Mouse (Mus musculus) lung, postnatal 25 days (tissue): ENCODE data around the gene Myzap.

Experiments used
- DNase-seq: peaks from one replicate; pipeline ENCODE4 v3.0.0; 2022; ENCODE audit warnings: low spot score

Gene Myzap

DNA sequence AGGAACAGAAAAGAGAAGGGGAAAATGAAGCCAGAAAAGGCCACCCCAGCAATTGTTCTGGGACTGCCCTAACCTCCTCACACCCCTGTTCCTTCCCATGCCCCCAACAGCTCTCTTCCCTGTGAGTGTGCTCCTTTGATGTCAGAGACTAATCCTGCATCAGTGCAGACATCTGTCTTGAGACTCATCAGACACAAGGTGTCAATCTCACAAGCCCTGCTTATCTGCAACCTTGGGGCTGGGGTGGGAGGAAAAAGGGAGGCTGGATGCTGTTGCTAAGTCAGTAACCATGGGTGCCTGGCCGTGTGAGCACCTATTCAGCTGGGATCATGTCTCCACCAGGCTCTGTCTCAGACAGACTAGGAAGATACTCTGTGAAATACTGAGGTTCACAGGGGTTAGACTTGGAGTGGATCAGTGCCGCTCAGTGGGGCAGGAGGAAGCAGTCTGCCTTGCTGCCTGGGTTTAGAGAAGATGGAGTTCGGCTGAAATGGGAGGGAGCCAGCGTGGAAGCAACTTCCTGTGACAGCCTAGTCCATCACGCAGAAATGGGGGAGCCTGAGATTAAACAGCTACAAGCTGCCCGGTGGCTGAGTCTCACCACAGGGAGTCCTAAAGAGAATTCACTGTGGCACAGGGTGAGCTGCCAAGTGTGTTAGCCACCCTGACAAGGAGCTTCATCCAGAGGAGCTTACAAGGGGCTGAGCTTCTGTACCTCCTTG, 12.9 kb upstream of the Myzap start:
- peak; percentile 25 for DNase-seq

DNA sequence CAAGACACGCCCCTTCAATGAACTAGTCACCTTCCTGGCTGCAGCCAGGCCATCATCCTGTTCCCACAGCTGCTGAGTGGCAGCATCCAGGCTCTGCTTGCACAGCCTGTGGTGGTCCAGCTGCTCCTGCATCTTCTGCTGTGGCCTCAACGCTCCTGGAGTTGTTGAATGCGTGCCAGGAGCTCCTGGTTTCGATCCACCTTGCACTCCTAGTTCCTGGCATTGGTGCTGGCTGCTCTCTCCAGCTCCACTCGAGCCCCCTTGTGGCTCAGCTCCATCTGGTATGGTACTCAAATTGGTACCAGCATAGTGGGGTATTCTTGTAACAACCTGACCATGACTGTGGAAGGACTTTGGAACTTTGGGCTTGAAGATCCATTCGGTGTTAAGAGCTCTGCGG, 7.7 kb upstream of the Myzap start:
- no peak for DNase-seq

DNA sequence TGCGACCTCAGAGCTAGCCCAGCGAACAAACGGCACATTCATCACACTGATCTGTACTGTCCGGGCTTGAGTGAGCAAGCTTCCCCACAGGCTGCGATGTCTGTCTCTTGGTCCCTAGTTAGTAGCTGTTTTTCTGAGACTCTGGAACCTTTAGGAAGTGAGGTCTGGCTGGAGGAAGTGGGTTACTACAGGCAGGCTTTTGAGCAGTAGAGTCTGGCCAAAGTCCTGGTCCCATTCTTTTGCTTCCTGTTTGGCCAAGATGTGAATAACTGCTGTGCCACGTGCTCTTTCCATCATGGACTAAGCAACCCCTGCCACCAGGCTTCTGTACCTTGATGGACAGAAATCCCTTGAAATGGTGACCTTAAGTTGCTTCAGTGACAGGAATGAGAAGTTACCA, 4.7 kb upstream of the Myzap start:
- no peak for DNase-seq

DNA sequence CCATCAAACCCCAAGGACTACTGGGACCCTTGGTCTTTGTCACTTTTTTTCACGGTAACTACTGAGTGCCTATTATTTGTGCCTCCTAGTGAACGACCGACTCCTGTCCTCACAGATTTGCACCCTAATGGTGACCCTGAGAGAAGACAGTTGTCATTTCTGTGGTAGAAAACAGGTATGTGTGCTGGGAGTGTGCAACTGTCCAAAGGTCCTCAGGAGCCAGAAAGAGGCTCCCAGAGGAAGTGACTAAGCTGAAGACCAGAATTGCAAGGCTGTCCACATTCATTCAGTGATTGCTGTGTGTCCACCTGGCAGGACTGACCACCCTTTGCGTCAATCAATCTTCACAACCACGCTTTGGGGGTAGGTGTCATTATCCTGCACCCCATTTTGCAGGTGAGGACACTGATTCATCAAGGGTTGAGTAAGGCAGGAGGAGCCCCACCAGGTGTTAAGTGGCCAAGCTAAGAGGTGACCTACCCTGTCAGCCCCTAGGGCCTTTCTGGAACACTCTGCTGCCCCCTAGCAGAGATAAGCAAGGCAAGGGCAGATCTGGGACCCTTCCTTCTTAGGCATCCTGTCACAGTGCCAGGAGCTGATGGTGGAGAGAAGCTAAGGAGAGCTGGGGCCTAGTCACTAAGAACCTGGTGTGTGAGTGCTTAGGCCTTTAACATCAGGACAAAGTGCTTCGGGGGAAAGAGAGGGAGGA, 571 bp upstream of the Myzap start:
- DNase-seq = no peak

DNA sequence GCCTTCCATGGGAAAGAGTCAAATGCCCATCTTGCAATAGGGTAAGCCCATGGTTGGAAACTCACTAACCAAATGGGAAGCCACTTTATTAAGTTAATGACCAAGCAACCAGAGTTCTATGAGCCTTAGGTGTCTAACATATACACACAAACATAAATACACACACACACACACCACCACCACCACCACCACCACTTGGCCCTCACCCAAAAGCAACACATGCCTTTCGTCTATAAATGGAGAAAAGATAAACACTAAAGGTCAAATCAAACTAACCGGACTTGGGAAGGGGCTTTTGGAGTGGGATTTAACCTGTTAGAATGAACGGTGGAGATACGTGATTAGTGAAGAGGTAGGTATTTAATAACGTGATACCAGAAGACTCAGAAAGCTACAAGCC, 1.1 kb downstream of the Myzap start:
- DNase-seq = no peak

DNA sequence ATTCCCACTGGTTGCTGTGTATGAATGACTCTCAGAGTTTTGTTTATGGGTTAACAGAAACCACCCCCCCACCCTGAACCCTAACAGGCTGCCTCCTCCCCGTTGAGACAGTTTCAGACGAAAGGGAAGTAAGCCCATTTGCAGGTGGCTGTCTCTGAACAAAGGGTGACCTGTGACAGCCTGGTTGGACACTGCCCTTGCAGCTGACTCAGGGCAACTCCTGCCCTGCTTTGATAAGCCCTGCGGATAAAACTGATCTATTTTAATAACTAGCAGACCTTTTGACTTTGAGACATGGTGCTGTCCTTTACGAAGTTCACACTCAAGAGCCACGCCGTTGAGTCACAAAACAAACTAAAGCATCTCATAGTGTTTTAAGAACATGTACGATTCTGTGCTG, 2.4 kb downstream of the Myzap start:
- no peak for DNase-seq

DNA sequence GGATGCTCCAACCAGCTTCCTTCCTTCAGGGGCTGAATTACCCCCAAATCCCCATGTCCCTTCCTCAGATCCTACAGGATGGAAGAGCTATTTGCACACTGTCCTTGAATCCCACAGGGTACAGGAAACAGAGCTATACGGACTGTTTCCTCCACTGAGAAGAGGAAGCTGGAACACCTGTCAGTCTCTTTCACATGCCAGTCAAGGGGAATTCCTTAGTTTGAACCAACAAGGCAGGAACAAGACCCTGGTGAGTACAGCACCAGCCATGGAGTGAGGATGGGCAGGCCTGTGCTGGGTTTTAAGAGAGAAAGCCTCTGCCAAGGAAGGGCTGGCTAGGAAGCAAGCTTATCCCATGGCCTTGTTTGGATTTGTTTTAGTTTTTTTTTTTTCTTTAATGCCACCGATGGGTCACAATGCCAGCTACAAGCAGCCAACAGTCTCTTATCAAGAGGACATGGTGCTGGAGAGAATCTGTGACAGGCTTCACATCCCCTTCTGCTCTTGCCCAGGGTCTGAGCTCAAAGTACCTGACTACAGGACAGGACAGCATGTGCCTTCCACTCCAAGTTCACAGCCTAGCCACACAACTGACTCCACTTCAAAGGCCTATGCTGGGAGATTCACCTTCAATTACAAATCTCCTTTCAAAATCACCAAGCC, 3.1 kb downstream of the Myzap start:
- DNase-seq = no peak

DNA sequence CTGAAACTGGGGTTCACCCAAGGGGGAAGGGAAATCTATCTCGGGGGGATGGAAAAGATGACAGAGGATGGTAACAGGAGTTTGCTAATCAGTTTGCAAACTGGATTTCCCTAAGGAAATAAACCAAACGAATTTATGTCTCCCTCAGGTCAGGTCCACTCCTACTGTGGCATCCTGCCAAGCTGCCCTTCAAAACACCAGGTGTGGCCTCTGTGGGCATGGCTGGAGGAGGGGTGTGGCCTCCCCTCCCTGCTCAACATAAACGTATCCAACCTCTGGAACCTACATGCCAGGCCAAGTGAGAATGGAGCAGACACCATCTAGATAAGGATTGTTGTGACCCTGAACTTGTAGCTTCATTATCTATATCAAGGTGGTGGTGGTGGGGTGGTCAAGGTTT, 5.8 kb downstream of the Myzap start:
- peak; percentile 64 for DNase-seq

DNA sequence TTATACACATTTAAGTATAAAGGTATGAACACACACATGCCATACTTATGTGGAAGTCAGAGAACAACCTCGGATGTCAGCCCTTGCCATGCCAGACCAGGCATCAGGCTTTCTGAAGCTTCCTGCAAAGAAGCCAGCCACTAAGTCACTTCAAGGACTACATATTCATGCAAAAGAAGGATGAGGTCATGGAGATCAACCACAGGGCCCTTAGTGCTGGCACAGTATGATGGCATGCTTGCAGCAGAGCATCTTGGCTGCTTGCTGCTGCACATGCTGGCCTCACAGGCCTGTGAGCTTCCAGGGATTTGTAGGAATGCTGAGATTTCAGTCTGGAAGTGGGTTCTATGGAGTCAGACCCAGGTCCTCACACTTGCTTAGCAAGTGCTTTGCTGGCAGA, 9.4 kb downstream of the Myzap start:
- DNase-seq = no peak

DNA sequence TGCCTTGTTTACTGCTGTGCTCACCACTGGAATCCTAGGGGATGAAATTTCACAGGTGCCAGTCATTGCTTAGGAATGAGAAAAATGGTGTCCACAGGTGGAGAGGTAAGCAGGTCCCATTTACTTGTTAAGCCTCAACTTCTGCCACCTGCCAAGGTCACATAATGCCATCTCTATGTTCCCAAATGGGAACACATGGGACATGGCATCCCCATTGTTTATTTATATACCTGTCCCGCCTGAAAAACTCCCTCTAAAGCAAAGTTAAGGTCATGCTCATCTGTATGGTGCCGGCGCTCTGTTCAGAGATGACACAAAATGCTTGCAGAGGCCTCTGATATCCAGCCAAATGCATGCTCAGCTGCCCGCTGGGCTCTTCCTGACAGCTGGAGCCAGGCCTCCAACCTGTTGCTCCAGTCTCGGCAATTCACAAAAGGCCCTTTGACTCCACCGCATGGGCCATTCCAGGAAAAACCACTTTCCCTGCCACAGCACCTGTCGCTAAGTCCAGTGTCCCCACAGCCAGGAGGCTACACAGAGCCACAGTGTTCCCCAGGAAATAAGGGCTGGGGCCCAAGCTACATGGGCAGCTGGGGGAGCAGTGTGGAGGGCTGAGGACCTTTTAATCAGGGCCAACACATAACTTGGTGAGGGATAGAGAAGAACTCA, 13.1 kb downstream of the Myzap start:
- no peak for DNase-seq

DNA sequence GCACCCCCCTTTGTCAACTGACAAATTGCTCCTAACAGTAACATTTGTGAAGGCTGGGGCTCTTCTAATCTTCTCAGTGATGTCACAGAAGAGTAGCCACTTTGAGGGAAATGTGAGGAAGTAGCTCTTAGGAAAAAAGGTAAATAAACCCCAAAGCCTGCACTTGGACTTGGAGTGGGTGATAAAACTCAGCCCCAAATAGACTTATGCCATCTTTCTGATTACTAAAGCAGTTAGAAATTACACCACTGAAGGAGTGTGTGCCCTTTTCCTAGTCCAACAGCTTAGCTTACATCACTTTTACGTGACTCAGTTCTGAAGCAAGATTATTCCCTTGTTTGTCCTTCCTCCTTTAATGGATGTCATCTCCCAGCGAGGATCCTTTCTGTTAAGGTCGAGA, 17.7 kb downstream of the Myzap start:
- DNase-seq = no peak

DNA sequence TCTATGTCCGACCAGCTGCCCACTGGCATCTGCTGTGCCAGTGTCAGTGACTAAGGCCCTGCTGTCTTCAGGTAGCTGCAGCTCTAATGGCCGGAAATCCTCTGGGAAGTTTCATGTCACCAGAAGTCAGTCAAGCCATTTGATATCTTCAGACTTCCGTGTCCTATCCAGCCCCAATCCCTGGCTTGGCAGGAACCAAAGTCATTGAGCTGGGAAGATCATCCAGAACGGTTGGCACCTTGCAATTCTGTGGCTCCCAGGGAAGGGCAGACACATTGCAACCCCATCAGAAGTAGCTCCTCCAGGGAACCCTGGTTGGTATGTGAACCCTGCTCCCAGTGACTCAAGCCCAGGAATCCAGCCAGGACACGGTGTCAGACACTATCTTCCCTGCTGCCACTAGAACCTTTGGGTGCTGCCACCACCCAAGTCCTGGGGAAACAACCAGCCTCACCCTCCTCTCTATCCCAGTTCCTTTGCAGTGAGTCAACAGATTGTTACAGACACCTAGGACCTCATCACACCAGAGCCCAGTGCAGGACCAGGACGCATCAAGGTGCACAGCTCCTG, 18.3 kb downstream of the Myzap start:
- no peak for DNase-seq

DNA sequence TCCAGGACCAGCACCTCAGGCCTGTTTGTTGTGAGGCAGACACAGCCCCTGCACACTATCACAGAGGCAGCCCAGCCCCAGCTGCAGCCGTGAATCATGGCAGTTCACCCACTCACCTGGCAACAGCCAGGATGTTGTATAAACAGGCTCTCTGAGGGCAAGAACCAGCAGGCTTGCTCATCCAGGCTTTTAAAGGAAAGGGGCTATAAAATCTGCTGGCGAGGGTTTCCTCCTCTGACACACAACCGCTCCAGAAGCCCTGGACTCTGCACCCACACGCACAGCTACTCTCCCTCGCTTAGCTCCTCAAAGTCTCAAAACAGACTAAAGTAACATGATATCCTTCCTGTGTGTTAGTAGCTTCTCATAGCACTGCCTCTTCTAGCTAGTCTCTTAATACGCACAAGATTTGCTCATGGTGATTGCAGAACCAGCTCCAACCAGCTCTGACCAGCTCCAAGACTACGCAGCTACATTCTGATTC, 21.0 kb downstream of the Myzap start:
- no peak for DNase-seq

DNA sequence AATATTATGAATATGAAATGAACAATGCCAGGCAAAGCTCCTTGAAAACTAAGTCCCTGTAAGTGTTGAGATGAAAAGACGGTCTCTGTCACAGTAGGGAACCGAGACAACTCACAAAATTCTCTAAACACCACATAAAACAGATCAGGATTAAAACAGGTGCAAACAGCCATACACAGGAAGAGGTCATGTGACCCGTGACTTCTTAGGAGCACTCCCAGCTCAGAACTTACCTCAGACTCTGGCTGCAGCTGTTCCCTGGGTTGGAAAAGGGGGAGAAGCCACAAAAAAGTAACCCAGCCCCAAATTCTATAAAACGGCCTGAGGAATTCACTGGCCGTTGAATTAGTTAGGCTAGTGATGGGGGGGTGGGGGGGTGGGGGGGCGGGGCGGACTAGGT, 22.0 kb downstream of the Myzap start:
- no peak for DNase-seq

DNA sequence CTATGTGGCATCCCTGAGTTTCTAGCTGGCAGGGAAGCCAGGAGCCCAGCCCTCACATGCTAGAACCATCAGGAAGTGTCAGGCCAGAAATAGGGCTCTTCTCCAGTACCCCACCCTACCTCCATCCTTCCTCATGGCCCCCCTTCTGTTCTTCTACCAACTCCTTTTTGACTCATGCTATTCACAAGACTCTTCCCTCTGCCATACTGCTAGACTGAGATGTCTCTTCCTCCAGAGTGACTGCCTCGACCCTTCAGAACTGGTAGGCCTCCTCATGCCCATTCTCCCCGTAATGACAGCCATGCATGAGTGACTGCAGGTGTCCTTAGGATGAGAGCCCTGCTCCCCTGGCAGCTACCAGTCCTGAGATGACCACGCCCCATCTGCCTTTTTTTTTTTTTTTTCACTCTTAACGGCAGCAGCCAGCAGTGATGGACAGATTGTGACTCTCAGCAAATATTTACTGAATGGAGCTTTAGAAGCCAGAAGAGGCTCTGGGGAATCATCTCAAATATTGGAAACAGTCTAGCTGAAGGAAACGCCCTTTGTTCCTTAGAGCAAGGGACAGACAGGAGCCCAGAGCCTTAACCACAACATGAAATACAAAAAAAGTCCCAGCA, 23.7 kb downstream of the Myzap start:
- no peak for DNase-seq

DNA sequence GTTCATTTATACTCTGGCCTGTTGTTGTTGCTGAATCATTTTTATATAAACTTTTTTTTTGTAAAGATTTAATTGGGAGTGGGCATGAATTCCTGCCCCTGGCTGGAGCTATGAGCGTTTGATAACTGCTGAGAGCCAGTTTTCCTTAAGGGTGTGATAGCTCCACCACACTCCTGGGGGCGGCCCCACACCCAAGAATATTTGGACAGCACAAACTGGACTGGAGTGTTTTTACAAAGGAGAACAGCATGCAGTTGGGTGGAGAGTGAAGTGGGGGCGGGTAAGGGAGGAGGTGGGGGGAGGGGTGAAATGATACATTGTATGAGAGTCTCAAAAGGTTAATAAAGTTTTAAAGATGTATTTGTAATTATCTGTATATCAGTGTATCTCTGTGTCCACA, 24.8 kb downstream of the Myzap start:
- DNase-seq = no peak

DNA sequence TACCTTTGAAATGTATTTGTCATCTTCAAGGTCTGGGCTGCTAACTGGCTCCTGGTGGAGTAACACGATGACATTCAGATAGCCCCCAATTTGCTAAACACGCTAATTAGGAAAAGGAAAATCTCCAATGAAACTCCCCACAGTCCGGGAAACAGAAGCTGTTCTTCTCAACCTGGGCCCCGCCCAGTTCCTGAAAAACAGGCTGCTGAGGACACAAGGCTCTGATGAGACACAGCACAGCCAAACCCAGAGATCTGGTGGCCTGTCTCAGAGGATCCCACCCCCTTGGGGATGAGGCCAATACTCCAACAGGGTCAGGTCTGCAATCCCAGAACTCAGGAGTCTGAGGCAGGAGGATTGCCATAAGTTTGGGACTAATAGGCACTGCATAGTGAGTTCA, 25.4 kb downstream of the Myzap start:
- DNase-seq = peak; percentile 69

DNA sequence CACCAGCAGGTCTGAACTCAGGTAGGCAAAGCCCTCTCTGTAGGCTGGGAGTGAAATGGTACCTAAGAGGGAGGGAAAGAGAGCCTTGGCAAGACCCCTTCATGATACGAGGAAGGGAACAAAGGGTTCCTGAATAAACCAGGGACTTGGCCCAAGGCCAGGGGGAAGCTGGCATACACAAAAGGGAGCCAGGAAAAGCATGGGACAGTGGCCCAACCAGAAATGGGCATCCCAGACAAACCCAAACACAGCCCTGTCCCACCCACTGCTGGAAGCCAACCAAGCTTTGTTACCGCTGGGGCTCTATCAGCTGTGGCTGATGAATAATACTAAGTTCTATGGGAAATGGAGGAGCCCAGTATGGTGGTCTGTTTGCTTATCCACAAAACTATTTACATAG, 34.4 kb downstream of the Myzap start:
- peak; percentile 91 for DNase-seq

DNA sequence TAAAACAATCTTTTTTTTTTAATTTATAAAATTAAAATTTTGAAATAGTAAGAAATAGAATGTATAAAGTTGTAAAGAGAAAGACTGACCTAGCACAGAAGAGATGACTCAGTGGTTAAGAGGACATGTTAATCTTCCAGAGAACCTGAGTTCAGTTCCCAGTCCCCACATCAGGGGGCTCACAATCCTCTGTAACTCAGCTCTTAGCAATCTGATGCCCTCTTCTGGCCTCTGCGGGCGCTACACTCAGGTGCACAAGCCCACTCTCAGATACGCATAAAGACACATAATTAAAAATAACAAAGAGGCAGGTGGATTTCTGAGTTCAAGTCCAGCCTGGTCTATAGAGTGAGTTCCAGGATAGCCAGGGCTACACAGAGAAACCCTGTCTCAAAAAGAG, 38.2 kb downstream of the Myzap start:
- no peak for DNase-seq

DNA sequence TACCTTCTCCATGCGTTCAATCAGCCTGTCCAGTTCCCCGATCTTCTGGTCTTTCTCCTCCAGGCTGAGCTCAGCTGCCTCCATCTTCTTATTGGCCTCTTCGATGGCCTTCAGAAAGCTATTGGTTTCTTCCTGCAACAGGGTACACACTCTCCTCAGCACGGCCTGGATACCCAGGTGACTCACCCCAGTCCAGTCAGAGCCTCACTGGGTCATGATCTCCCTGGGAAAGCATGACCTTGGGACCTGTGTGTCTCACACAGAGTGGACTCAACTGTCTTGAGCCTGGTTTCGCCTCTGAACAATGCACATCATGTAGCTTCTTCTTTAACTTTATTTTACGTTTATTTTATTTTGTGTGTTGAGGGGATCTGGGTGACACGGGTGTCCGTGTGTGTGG, 42.0 kb downstream of the Myzap start:
- DNase-seq = no peak

DNA sequence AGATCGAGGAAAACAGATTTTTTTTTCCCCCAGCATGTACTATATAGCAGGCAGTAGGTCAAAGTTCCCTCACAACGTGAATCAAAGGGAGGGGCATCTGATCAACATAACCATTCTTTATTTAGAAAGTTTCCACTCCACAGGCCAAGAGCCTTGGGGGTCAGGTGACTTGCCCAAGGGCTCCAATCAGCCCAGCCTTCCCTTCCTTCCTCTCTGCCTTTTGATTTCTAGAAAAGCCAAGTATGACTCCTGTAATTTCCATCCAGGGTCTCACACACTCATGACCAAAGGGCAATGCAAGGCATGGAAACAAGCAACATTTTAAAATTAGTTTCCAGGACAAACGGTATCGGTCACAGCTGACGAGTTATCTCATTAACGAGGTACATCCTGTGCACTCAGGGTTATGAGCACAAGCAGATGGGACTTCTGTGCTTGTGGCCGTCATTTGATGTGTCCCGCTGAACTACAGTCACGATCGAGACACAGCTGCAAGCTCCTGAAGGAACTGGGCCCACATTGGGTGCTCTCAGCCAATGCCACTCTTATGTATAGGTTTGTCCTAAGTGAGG, 44.4 kb downstream of the Myzap start:
- peak; percentile 29 for DNase-seq

DNA sequence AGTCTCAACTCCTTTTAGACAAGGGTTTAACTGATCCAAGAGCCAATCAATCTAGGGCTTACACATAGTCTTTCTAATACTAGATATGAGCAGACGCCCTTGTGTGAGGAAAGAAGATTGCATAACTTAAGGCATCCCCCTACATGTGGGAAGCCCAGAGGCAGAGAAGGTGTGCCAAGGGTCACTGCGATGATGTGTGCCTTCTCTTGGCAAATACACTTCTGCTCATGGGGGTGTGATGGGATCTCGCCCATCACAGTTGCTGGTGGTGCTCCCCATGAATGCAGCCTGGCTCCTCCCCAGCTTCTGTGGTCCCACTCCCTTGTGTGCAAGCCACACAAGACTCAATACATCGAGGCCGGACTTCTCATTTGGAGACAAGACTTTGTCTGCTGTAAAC, 47.3 kb downstream of the Myzap start:
- DNase-seq = no peak
